Mouse (Mus musculus) frontal cortex, adult (tissue): Measurements from ENCODE around the gene Rhox3f.
"Not testable (repeated sequence)": the region's sequence is repeated elsewhere in the genome, so short reads cannot be mapped to it uniquely, and the experiment has no call there.

ENCODE experiments used
- ATAC-seq: cut with Nextera tagmentation; 2 replicates; pipeline ENCODE4 v1.9.2; 2017; ENCODE audit warnings: mild to moderate bottlenecking, moderate library complexity, mixed read lengths; ENCODE audit not compliant: low TSS enrichment

Gene Rhox3f

DNA sequence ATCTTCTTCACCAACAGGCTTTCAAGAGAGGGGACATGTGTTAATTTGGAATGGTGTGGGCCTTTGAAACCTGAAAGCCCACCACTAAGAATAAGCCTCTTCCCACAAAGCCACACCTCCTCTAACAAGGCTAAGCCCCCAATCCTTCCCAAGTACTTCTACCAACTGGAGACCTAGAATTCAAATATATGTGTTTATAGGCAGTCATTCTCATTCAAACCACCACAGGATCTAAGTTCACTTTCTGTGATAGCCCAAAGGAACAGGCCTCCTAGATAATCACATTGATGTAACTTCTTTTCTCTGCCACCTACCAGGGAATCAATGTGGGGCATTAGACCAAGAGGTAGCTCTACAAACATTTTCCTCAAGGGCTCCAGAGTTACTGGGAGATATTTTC lies at the start of gene Rhox3f:
Rhox3f (plus strand) TSS at position 301 of the 400 bp plus-strand sequence.
- ATAC-seq, result not testable (repeated sequence)

DNA sequence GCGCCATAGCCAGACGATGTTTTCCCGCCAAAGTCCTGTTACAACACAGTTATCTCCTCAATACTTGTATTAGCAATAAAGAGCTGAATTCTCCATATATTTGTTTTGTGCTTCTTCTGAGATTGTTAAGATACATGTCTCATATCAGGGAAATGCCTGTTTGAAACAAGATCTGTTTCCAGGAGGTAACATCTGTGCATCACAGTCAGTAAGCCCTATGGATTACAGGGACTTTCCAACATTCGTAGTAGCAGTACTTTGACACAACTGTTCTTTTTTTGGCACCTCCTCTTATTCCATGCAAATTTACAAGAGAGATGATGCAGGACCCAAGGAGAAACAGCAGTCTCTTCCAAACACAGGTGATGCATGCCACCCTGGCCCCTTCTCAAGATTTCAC lies 39.1 kb upstream of the Rhox3f start, which contains the start of gene Rhox3e:
Rhox3e (plus strand) TSS at position 301 of the 400 bp plus-strand sequence.
- not testable (repeated sequence) for ATAC-seq

DNA sequence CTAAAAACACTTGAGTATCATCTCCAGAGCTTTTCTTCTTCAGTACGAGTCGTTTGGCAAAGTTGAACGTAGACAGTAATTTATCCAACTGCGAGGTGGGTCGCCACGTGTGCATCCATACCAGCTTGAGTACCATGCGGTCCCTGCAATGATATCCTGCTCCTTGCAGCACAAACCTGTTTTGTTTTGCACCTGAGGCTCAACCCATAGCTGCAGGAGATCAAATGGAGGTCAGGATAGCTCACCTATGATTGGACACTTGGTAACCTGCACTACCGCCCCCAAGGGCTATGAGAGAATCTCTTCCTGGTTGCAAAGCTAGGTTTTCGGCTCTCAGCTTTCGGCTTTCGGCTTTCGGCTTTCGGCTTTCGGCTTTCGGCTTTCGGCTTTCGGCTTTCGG lies 23.7 kb upstream of the Rhox3f start, which contains the start of gene Rhox4e:
Rhox4e (plus strand) TSS at position 301 of the 400 bp plus-strand sequence.
- ATAC-seq, result not testable (repeated sequence)

DNA sequence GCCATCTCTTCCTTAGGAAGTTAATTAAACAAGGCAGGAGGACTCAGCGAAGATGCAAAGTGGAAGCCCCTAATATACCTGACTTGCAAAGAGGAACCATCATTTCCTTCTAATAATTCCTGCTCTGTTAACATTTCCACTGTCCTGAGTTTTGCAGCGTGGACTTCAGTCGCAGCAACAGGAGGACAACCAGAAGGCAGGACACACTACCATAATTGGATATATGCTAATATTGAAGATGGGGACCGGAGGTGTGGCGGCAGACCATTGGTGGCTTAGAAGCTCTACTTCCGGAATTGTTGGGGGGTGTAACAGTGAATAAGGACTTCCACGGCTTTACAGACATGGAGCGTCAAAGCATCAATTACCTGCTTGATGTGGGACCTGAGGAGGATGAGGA lies 9.7 kb upstream of the Rhox3f start, which contains the start of gene Rhox2f:
Rhox2f (plus strand) TSS at position 301 of the 400 bp plus-strand sequence.
- ATAC-seq, result not testable (repeated sequence)

DNA sequence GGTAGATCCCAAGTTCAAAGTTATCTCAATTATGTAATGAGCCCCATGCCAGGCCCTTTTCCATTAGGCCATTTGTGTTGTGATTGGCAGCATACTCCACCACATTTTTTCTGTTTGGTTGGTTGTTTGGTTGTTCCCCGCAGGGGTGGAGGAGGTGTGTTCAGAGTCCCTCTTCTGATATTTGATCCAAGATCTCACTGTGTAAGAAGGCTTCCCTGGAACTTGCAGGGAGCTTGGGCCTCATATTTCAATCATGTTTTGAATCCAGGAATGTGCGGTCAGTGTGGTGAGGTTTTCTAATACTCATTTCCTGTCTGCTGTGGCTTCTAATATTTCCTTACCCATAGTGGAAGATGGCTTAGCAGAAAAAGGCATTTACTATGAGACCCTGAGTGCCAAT lies 8.2 kb upstream of the Rhox3f start:
- ATAC-seq, result not testable (repeated sequence)

DNA sequence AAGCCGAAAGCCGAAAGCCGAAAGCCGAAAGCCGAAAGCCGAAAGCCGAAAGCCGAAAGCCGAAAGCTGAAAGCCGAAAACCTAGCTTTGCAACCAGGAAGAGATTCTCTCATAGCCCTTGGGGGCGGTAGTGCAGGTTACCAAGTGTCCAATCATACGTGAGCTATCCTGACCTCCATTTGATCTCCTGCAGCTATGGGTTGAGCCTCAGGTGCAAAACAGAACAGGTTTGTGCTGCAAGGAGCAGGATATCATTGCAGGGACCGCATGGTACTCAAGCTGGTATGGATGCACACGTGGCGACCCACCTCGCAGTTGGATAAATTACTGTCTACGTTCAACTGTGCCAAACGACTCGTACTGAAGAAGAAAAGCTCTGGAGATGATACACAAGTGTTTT lies 26.8 kb downstream of the Rhox3f start, which contains the start of gene Rhox4f:
Rhox4f (minus strand) TSS at position 101 of the 400 bp plus-strand sequence.
- not testable (repeated sequence) for ATAC-seq

DNA sequence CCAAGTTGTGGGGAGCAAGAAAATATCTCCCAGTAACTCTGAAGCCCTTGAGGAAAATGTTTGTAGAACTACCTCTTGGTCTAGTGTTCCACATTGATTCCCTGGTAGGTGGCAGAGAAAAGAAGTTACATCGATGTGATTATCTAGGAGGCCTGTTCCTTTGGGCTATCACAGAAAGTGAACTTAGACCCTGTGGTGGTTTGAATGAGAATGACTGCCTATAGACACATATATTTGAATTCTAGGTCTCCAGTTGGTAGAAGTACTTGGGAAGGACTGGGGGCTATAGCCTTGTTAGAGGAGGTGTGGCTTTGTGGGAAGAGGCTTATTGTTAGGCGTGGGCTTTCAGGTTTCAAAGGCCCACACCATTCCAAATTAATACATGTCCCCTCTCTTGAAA lies 47.7 kb downstream of the Rhox3f start, which contains the start of gene Rhox3g:
Rhox3g (minus strand) TSS at position 101 of the 400 bp plus-strand sequence.
- ATAC-seq, result not testable (repeated sequence)
